Mouse (Mus musculus) heart, postnatal 0 days (tissue): ENCODE measurements at regions not wholly inside any gene's neighbourhood (a gene's known extent, or its start where the extent isn't known, plus 50 kb on each side); places are given as distances from the start of the nearest gene placed in this dataset.

ENCODE experiments used
- ATAC-seq: fragments of 200-750 bp; cut with Nextera tagmentation; 2 replicates; pipeline ENCODE4 v1.8.0; 2017; ENCODE audit warnings: low read depth, moderate number of reproducible peaks, moderate library complexity; ENCODE audit not compliant: insufficient read depth
- DNase-seq: peaks from one replicate; pipeline ENCODE4 v3.0.0-alpha.2; 2016; ENCODE audit warnings: low spot score
- H3K27ac ChIP-seq: fragments of 300-500 bp; sonication (generic); 2 replicates; pipeline ENCODE4 v1.5.1; 2014; ENCODE audit warnings: low read depth, mild to moderate bottlenecking
- H3K27me3 ChIP-seq: fragments of 300-500 bp; sonication (generic); 2 replicates; pipeline ENCODE4 v1.6.1; 2014; ENCODE audit warnings: low read length, mixed read lengths; ENCODE audit not compliant: control insufficient read depth, insufficient read depth
- H3K36me3 ChIP-seq: fragments of 300-500 bp; sonication (generic); replicated peaks from 2 replicates; pipeline ENCODE4 v1.6.1; 2014; ENCODE audit warnings: low read length, mixed read lengths; ENCODE audit not compliant: control insufficient read depth, insufficient read depth
- H3K4me1 ChIP-seq: fragments of 300-500 bp; sonication (generic); 2 replicates; pipeline ENCODE4 v1.6.1; 2014; ENCODE audit warnings: antibody characterized with exemption; ENCODE audit not compliant: control insufficient read depth, insufficient read depth
- H3K4me2 ChIP-seq: fragments of 300-500 bp; sonication (generic); 2 replicates; pipeline ENCODE4 v1.6.1; 2014; ENCODE audit warnings: low read depth, mild to moderate bottlenecking, low read length, moderate library complexity
- H3K4me3 ChIP-seq: fragments of 300-500 bp; sonication (generic); 2 replicates; pipeline ENCODE4 v1.5.1; 2014; ENCODE audit warnings: low read depth, low read length
- H3K9ac ChIP-seq: fragments of 300-500 bp; sonication (generic); replicated peaks from 2 replicates; pipeline ENCODE4 v1.6.1; 2014; ENCODE audit warnings: low read depth, low read length, mixed read lengths
- H3K9me3 ChIP-seq: fragments of 300-500 bp; sonication (generic); replicated peaks from 2 replicates; pipeline ENCODE4 v1.6.1; 2016; ENCODE audit warnings: low read length; ENCODE audit not compliant: control insufficient read depth
- CTCF ChIP-seq: IDR thresholded peaks from 2 replicates; pipeline ENCODE4 v1.5.1; 2016; ENCODE audit warnings: antibody characterized with exemption, control low read depth, low read depth
- EP300 ChIP-seq: IDR thresholded peaks from 2 replicates; pipeline ENCODE4 v1.6.1; 2016; ENCODE audit warnings: antibody characterized with exemption, low read depth
- WGBS: fragments of 180-500 bp; shearing (Covaris S2); extraction: QIAGEN DNeasy Blood & Tissue Kit; methylation state at CpG from one replicate; pipeline ENCODE4 v1.1.7; 2014; 5-methylcytosine and 5-hydroxymethylcytosine counted together

DNA sequence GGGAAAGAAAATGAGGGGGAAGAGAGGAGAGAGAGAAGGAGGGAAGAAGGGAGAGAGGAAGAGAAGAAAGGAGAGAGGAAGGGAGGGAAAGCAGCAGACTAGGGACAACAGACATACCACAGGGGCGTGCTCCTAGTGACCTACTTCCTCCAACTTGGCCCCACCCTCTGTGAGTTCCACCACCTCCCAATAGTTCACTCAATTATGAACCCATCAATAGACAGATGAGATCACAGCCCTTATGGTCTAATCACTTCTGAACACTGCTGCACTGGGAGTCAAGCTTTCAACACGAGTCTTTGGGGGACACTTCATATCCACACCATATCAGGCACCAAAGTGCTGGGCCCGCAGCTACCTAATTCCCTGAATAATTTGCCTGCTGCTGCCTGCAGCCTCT, 110.7 kb downstream of the Bms1 start:
- 43% methylated on average over 3 of the region's 3 CpGs for WGBS
- Histone ChIP-seq H3K36me3 (no peaks in the 10 kb centered on the region), H3K27me3 (no peaks in the 10 kb centered on the region), H3K9me3 (no peaks in the 10 kb centered on the region), H3K27ac (no peak overlapping the region), H3K4me3 (no peak overlapping the region), H3K4me2 (no peak overlapping the region), H3K4me1 (no peaks in the 10 kb centered on the region), H3K9ac (no peak overlapping the region)
- DNase-seq (no peak), ATAC-seq (no peak)
- TF ChIP-seq EP300 (no peak), CTCF (no peak)

DNA sequence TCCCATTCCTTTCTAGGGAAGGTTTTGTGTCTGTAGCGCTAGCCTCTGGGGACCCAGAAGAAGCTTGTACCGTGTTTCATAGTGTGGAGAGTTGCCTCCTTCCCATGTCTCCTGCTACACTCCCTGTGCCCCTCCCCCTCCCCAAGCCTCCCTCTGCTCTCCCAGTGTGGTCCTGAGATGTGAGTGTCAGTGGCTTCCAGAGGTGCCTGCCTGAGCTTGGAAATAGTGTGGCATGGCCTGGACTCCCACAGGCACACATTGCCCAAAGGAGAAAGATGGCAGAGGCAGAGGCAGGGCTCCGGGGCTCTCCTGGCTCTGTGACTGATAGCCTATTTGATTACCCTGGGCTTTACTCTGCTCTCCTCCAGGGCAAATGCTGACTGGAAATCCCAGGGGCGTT, 110.0 kb upstream of the Ret start:
- 36% methylated on average over 4 of the region's 4 CpGs for WGBS
- Histone ChIP-seq H3K27ac (no peak overlapping the region), H3K9ac (no peak overlapping the region), H3K36me3 (no peaks in the 10 kb centered on the region), H3K9me3 (no peaks in the 10 kb centered on the region), H3K4me2 (no peak overlapping the region), H3K4me3 (no peak overlapping the region), H3K4me1 (no peaks in the 10 kb centered on the region), H3K27me3 (no peaks in the 10 kb centered on the region)
- TF ChIP-seq CTCF (no peak), EP300 (no peak)
- ATAC-seq: no peak
- DNase-seq: no peak

DNA sequence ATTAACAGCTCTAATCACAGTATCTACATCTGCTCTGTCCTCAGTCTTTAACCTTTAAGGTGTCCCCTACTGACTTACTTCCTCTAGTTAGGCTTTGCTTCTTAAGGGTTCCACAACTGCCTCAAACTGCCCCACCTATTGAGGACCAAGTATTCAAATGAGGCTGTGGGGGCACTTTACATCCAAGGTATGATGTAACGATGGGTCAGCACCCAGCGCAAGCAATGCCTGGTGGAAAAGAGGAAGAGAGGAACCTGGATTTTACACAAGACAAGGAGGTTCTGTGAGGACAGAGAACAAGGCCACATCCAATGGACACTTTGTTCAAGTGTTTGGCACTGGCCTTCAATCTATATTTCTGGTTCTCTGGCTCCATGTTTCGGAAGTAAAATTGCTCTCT, 107.7 kb upstream of the Ret start:
- no peak for DNase-seq
- ATAC-seq: no peak
- WGBS: 78% methylated on average over 3 of the region's 3 CpGs

DNA sequence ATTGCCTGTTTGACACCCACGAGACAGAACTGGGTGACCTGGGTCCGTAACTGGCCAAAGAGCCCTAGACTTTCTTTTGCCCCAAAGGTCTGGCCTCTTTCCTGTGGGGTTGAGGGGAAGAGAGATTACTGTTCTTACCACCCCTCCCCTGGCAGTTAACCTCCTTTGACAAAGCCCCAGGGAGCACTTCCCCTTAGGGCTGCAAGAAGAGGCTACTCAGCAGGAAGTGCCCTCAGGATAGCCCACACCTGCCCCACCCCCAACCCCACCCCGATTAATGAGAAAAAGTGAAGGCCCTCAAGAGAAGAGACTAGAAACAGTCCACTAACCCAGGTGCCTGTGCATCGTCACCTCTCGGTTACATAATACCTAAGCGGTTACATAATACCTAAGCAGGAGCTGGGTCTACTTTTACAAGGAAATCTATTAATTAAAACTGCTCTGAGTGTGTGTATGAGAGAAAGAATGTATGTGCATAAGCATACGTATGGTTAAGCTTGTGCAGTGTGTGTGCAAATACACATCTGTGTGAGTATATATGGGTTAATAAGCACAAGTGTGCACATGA, 105.3 kb upstream of the Ret start:
- TF ChIP-seq CTCF (no peak), EP300 (no peak)
- WGBS: 60% methylated on average over 7 of the region's 7 CpGs
- no peak for DNase-seq

More for the DNA sequence above, 107.7 kb upstream of the Ret start:
- Histone ChIP-seq H3K4me1 (no peaks in the 10 kb centered on the region), H3K4me2 (no peak overlapping the region), H3K9ac (no peak overlapping the region), H3K27ac (no peak overlapping the region), H3K4me3 (no peak overlapping the region), H3K9me3 (no peaks in the 10 kb centered on the region), H3K27me3 (no peaks in the 10 kb centered on the region), H3K36me3 (no peaks in the 10 kb centered on the region)
- no peak for TF ChIP-seq EP300
- TF ChIP-seq CTCF: no peak

DNA sequence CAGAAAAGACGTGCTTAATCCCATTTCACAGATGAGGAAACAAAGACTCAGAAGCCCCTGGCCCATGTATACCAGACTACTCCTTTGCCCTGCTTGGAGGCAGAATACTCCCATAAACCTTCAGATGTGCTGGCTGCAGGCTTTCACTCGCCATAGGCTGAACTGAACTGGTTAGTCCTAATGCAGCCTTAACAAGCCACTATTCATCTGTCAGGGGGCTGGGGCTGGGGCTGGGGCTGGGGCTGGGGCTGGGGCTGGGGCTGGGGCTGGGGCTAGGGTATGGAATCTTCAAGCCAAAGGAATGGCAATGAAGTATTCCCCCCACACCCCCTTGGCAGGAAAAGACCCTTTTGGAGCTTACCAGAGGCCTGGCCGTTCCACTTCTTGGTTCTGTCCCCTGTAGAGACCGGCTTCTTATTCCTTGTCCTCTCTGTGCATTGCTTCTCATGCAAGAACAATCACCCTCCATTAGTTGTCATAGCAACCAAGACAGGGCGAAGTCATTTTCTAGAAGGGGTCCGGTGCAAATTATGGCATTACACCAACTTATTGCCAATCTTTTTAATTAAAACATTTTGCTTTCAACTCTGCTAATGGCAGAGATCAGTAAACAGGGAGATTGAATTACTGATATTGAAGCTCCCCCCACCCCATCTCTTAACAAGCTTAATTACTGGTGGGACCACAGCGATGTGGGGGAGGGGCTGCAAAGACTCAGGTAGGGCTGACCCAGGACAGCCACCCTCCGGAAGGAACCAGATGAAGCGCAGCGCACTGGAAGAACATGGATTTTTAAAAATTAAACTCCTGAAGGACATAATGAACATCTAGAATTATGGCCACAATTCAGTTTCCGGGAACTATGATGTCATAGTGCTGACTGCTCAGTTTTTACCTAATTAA, 104.6 kb upstream of the Ret start:
- no peaks in the 10 kb centered on the region for H3K9me3 ChIP-seq
- H3K36me3 ChIP-seq: no peaks in the 10 kb centered on the region
- no peak overlapping the region for H3K9ac ChIP-seq
- no peak overlapping the region for H3K4me3 ChIP-seq
- ATAC-seq: no peak
- H3K4me2 ChIP-seq: no peak overlapping the region
- H3K27me3 ChIP-seq: no peaks in the 10 kb centered on the region
- no peaks in the 10 kb centered on the region for H3K4me1 ChIP-seq
- TF ChIP-seq CTCF: no peak
- no peak for TF ChIP-seq EP300
- H3K27ac ChIP-seq: no peak overlapping the region
- WGBS: 67% methylated on average over 11 of the region's 11 CpGs
- DNase-seq: no peak

More for the DNA sequence above, 105.3 kb upstream of the Ret start:
- no peaks in the 10 kb centered on the region for H3K4me1 ChIP-seq
- H3K27ac ChIP-seq: no peak overlapping the region
- no peaks in the 10 kb centered on the region for H3K9me3 ChIP-seq
- no peak overlapping the region for H3K9ac ChIP-seq
- no peaks in the 10 kb centered on the region for H3K27me3 ChIP-seq
- H3K4me3 ChIP-seq: no peak overlapping the region
- ATAC-seq: no peak
- no peak overlapping the region for H3K4me2 ChIP-seq
- H3K36me3 ChIP-seq: no peaks in the 10 kb centered on the region
